ENCODE assay signal across 7 mouse cellular contexts in the genomic region with DNA sequence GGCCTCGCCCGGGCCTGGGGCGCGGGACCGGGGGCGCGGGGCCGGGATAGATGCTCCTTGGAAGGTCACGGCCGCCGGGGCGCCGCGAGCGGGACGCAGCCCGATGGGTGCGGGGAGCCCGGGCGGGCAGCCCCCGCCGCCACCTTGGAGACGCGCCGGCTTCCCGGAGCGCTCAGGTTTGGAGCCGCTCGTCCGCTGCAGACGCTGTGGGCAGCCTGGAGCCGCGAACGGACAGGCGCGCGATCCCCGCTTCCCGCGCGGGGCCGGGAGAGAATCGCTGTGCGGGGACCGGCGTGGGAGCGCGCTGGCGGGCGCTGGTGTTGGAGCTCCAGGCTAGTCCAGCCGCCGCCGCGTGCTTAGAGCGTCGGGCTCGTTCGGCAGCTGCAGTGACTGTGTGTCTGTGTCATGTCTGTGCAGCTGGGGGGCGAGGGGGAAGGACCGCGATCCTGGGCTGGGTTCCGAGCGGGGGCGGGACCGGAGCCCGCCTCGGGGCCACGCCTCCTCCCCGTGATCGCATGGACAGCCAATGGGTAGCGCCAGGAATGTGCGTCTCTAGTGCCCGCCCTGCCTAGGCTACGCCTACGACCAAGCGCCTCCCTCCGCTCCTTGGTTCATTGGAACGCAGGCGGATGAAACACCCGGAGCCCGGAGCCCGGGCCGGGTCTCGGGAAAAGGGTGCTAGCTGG. TPM values are rescaled to one million over a fixed set of nuclear protein-coding genes. Genes with fewer than 3 reads are reported as not detected.
DNase-seq lines count a peak whose midpoint lies in the region; ATAC-seq lines count a peak whose summit lies in the region.

A gene (minus strand): TSS at position 433 of the 686 bp plus-strand sequence.

- H3K4me2 ChIP-seq in embryonic facial prominence, embryonic 14.5 days (ENCODE audit: low read depth, low read length), result peak within 1 kb of the TSS; percentile 81
- H3K4me2 ChIP-seq in midbrain, embryonic 12.5 days (replicated peaks), result peak within 1 kb of the TSS; percentile 69

- H3K27ac ChIP-seq in embryonic facial prominence, embryonic 14.5 days (replicated peaks; ENCODE audit: low read depth, low read length), result peak within 1 kb of the TSS; percentile 89
- peak within 1 kb of the TSS; percentile 92 for H3K27ac ChIP-seq in limb, embryonic 10.5 days
- H3K27ac ChIP-seq in midbrain, embryonic 12.5 days (replicated peaks), result peak within 1 kb of the TSS; percentile 95

- H3K27me3 ChIP-seq in embryonic facial prominence, embryonic 14.5 days (replicated peaks; ENCODE audit: control insufficient read depth, insufficient read depth, low read length), result no peaks in the 10 kb centered on the region
- no peaks in the 10 kb centered on the region for H3K27me3 ChIP-seq in limb, embryonic 10.5 days (ENCODE audit: low read depth, poor library complexity, severe bottlenecking)
- 0 out of 2 replicates have a peak, but pooled peaks cover 2% of the 10 kb centered on the region for H3K27me3 ChIP-seq in midbrain, embryonic 12.5 days

- ATAC-seq in embryonic facial prominence, embryonic 14.5 days (ENCODE audit: low read depth), result peak; percentile 99
- ATAC-seq in midbrain, embryonic 12.5 days (ENCODE audit: low FRiP score, low read depth), result peak; percentile 98

- under 1% methylated on average over 24 of the region's 84 CpGs for WGBS in embryonic facial prominence, embryonic 14.5 days
- WGBS in limb, embryonic 10.5 days, result under 1% methylated on average over 83 of the region's 84 CpGs
- under 1% methylated on average over 78 of the region's 84 CpGs for WGBS in midbrain, embryonic 12.5 days

- peak; percentile 89 to 94 for DNase-seq in adrenal gland, postnatal 4 days (ENCODE audit: low spot score in 2 of 2)
- DNase-seq in embryonic facial prominence, embryonic 14.5 days (ENCODE audit: low spot score), result peak; percentile 99
- DNase-seq in heart, adult 18-20 months, result peak; percentile 99
- DNase-seq in kidney, adult 18-20 months, result peak; percentile 97
- peak; percentile 92 for DNase-seq in limb, embryonic 10.5 days (ENCODE audit: low spot score)
- DNase-seq in skeletal muscle tissue, adult 2 months (ENCODE audit: low read depth, low spot score), result peak; percentile 93

- H3K9ac ChIP-seq in embryonic facial prominence, embryonic 14.5 days (ENCODE audit: low read depth, low read length), result peak within 1 kb of the TSS; percentile 81
- H3K9ac ChIP-seq in midbrain, embryonic 12.5 days (replicated peaks), result peak within 1 kb of the TSS; percentile 87

- H3K4me1 ChIP-seq in embryonic facial prominence, embryonic 14.5 days (ENCODE audit: control insufficient read depth, insufficient read depth, low read length), result peaks cover 28% of the 10 kb centered on the region
- H3K4me1 ChIP-seq in limb, embryonic 10.5 days, result peaks cover 27% of the 10 kb centered on the region
- peaks cover 25% of the 10 kb centered on the region for H3K4me1 ChIP-seq in midbrain, embryonic 12.5 days

- H3K36me3 ChIP-seq in embryonic facial prominence, embryonic 14.5 days (ENCODE audit: control insufficient read depth, insufficient read depth, low read length), result no peaks in the 10 kb centered on the region
- H3K36me3 ChIP-seq in limb, embryonic 10.5 days, result no peaks in the 10 kb centered on the region
- no peaks in the 10 kb centered on the region for H3K36me3 ChIP-seq in midbrain, embryonic 12.5 days

- H3K9me3 ChIP-seq in embryonic facial prominence, embryonic 14.5 days (ENCODE audit: control insufficient read depth, low read length), result no peaks in the 10 kb centered on the region
- H3K9me3 ChIP-seq in limb, embryonic 10.5 days (replicated peaks), result no peaks in the 10 kb centered on the region
- H3K9me3 ChIP-seq in midbrain, embryonic 12.5 days, result no peaks in the 10 kb centered on the region

- H3K4me3 ChIP-seq in embryonic facial prominence, embryonic 14.5 days (ENCODE audit: low read depth, low read length), result peak within 1 kb of the TSS; percentile 84
- peak within 1 kb of the TSS; percentile 86 for H3K4me3 ChIP-seq in limb, embryonic 10.5 days
- H3K4me3 ChIP-seq in midbrain, embryonic 12.5 days, result peak within 1 kb of the TSS; percentile 73

RNA-seq across cellular contexts. Expression of the gene that starts here (rescaled TPM):
- 10 to 100 TPM; 28.6 to 31.5 TPM for total RNA-seq in adrenal gland, postnatal 4 days (2021)
- 12.5 and 12.9 TPM in 2 replicates for polyA plus RNA-seq in embryonic facial prominence, embryonic 14.5 days (2014; fragmentation: Nextera tagmentation; extraction: Ambion mirVana)
- total RNA-seq in heart, adult 18-20 months (2021), result 10 to 100 TPM; 40.0 to 41.8 TPM
- 4.2 and 5.6 TPM in 2 replicates for polyA plus RNA-seq in limb, embryonic 10.5 days (2016; fragmentation: Nextera tagmentation; extraction: Ambion mirVana)
- polyA plus RNA-seq in midbrain, embryonic 12.5 days (2016; fragmentation: Nextera tagmentation; extraction: Ambion mirVana), result 11.7 and 11.9 TPM in 2 replicates

Comparison
In these comparisons a context has a peak if more than half of its experiments do, and no peak if none do; other contexts are left out.
1. Peak in every context shown above with its lines: DNase-seq, ATAC-seq, H3K4me3 ChIP-seq and H3K27ac ChIP-seq.